Mouse (Mus musculus): Measurements from ENCODE around the gene Fgf4. TPM values are rescaled to one million over a fixed set of nuclear protein-coding genes. Genes with fewer than 3 reads are reported as not detected.
"Not testable (repeated sequence)": the region's sequence is repeated elsewhere in the genome, so short reads cannot be mapped to it uniquely, and the experiment has no call there.

Gene Fgf4
- polyA plus RNA-seq, 1 experiment from 2014 or later: not detected

GRCm38 (mm10) chr7:144896294-144897218 is 49.4 kb downstream of the Fgf4 start, which contains the start of gene Fgf15:
Gene Fgf15 (plus strand): TSS chr7:144896531.
- Histone ChIP-seq H3K4me2 (replicated peaks; ENCODE audit: low read depth) (peak within 1 kb of the TSS; percentile 77), H3K36me3 (ENCODE audit: control insufficient read depth, insufficient read depth) (no peaks in the 10 kb centered on the region), H3K4me3 (ENCODE audit: low read depth, low read length) (peak within 1 kb of the TSS; percentile 41), H3K4me1 (replicated peaks; ENCODE audit: control insufficient read depth, insufficient read depth, low read length) (peaks cover 10% of the 10 kb centered on the region; the same call in 1 of the 2 replicates), H3K27me3 (replicated peaks; ENCODE audit: control insufficient read depth, insufficient read depth, low read length) (peaks cover 50% of the 10 kb centered on the region), H3K9me3 (ENCODE audit: control insufficient read depth) (no peaks in the 10 kb centered on the region), H3K27ac (ENCODE audit: low read depth, low read length) (no peak within 1 kb of the TSS), H3K9ac (ENCODE audit: low read depth, low read length) (peak within 1 kb of the TSS; percentile 17; the same call in 1 of the 2 replicates)
- ATAC-seq: peak; percentile 20
- under 1% methylated on average over 65 of the region's 65 CpGs for WGBS
- TF ChIP-seq CTCF (IDR thresholded peaks at IDR 0.05; ENCODE audit: low read depth): no peak

GRCm38 (mm10) chr7:144898506-144898905 is 51.3 kb downstream of the Fgf4 start:
- WGBS: 68% methylated on average over 6 of the region's 6 CpGs
- Histone ChIP-seq H3K9ac (ENCODE audit: low read depth, low read length) (no peak overlapping the region), H3K4me2 (replicated peaks; ENCODE audit: low read depth) (peak overlapping the region; percentile 38), H3K36me3 (ENCODE audit: control insufficient read depth, insufficient read depth) (no peaks in the 10 kb centered on the region), H3K27me3 (replicated peaks; ENCODE audit: control insufficient read depth, insufficient read depth, low read length) (peaks cover 50% of the 10 kb centered on the region), H3K4me1 (replicated peaks; ENCODE audit: control insufficient read depth, insufficient read depth, low read length) (peaks cover 10% of the 10 kb centered on the region; the same call in 1 of the 2 replicates), H3K9me3 (ENCODE audit: control insufficient read depth) (no peaks in the 10 kb centered on the region), H3K27ac (ENCODE audit: low read depth, low read length) (no peak overlapping the region), H3K4me3 (ENCODE audit: low read depth, low read length) (no peak overlapping the region)
- ATAC-seq: no peak
- TF ChIP-seq CTCF (IDR thresholded peaks at IDR 0.05; ENCODE audit: low read depth): no peak

GRCm38 (mm10) chr7:144905514-144905913 is 58.3 kb downstream of the Fgf4 start:
- H3K4me3 ChIP-seq (ENCODE audit: low read depth, low read length); H3K9me3 ChIP-seq (ENCODE audit: control insufficient read depth); H3K4me1 ChIP-seq (replicated peaks; ENCODE audit: control insufficient read depth, insufficient read depth, low read length); H3K27me3 ChIP-seq (replicated peaks; ENCODE audit: control insufficient read depth, insufficient read depth, low read length); H3K36me3 ChIP-seq (ENCODE audit: control insufficient read depth, insufficient read depth); H3K4me2 ChIP-seq (replicated peaks; ENCODE audit: low read depth); H3K9ac ChIP-seq (ENCODE audit: low read depth, low read length); H3K27ac ChIP-seq (ENCODE audit: low read depth, low read length); ATAC-seq: not testable (repeated sequence)
- 90% methylated on average over 3 of the region's 3 CpGs for WGBS
- TF ChIP-seq CTCF (IDR thresholded peaks at IDR 0.05; ENCODE audit: low read depth): peak; percentile 46

- 10% methylated on average over 28 of the region's 28 CpGs for WGBS
- Histone ChIP-seq H3K9ac (ENCODE audit: low read depth, low read length) (no peak overlapping the region), H3K4me2 (replicated peaks; ENCODE audit: low read depth) (peak overlapping the region; percentile 13; the same call in 1 of the 2 replicates), H3K27ac (ENCODE audit: low read depth, low read length) (no peak overlapping the region), H3K36me3 (ENCODE audit: control insufficient read depth, insufficient read depth) (no peaks in the 10 kb centered on the region), H3K4me3 (ENCODE audit: low read depth, low read length) (no peak overlapping the region), H3K9me3 (ENCODE audit: control insufficient read depth) (no peaks in the 10 kb centered on the region), H3K27me3 (replicated peaks; ENCODE audit: control insufficient read depth, insufficient read depth, low read length) (no peaks in the 10 kb centered on the region), H3K4me1 (replicated peaks; ENCODE audit: control insufficient read depth, insufficient read depth, low read length) (no peaks in the 10 kb centered on the region)
- no peak; the same call in 1 of the 2 replicates for ATAC-seq
- TF ChIP-seq CTCF (IDR thresholded peaks at IDR 0.05; ENCODE audit: low read depth): peak; percentile 89
Observed at GRCm38 (mm10) chr7:144906708-144907397, 59.7 kb downstream of the Fgf4 start.

GRCm38 (mm10) chr7:144907793-144908192 is 60.6 kb downstream of the Fgf4 start:
- H3K9me3 ChIP-seq (ENCODE audit: control insufficient read depth): no peaks in the 10 kb centered on the region
- no peak for ATAC-seq
- no peak overlapping the region for H3K27ac ChIP-seq (ENCODE audit: low read depth, low read length)
- no peaks in the 10 kb centered on the region for H3K4me1 ChIP-seq (replicated peaks; ENCODE audit: control insufficient read depth, insufficient read depth, low read length)
- H3K4me2 ChIP-seq (replicated peaks; ENCODE audit: low read depth): no peak overlapping the region
- WGBS: 11% methylated on average over 8 of the region's 8 CpGs
- H3K36me3 ChIP-seq (ENCODE audit: control insufficient read depth, insufficient read depth): no peaks in the 10 kb centered on the region
- H3K27me3 ChIP-seq (replicated peaks; ENCODE audit: control insufficient read depth, insufficient read depth, low read length): no peaks in the 10 kb centered on the region
- peak; percentile 62 for TF ChIP-seq CTCF (IDR thresholded peaks at IDR 0.05; ENCODE audit: low read depth)
- H3K4me3 ChIP-seq (ENCODE audit: low read depth, low read length): no peak overlapping the region
- H3K9ac ChIP-seq (ENCODE audit: low read depth, low read length): no peak overlapping the region

- no peak overlapping the region for H3K9ac ChIP-seq (ENCODE audit: low read depth, low read length)
- H3K36me3 ChIP-seq (ENCODE audit: control insufficient read depth, insufficient read depth): no peaks in the 10 kb centered on the region
- no peaks in the 10 kb centered on the region for H3K4me1 ChIP-seq (replicated peaks; ENCODE audit: control insufficient read depth, insufficient read depth, low read length)
- 35% methylated on average over 7 of the region's 7 CpGs for WGBS
- H3K4me2 ChIP-seq (replicated peaks; ENCODE audit: low read depth): no peak overlapping the region
- TF ChIP-seq CTCF (IDR thresholded peaks at IDR 0.05; ENCODE audit: low read depth): no peak
- no peak overlapping the region for H3K27ac ChIP-seq (ENCODE audit: low read depth, low read length)
- H3K27me3 ChIP-seq (replicated peaks; ENCODE audit: control insufficient read depth, insufficient read depth, low read length): no peaks in the 10 kb centered on the region
- H3K4me3 ChIP-seq (ENCODE audit: low read depth, low read length): no peak overlapping the region
- no peaks in the 10 kb centered on the region for H3K9me3 ChIP-seq (ENCODE audit: control insufficient read depth)
- ATAC-seq: no peak
Observed at GRCm38 (mm10) chr7:144908705-144909104, 61.5 kb downstream of the Fgf4 start.
